Mouse (Mus musculus) erythroblast, embryonic 14.5 days (primary cell): ENCODE measurements around the gene Pum3. TPM values are rescaled to one million over a fixed set of nuclear protein-coding genes. Genes with fewer than 3 reads are reported as not detected.

Source experiments
- H3K27me3 ChIP-seq: 2 replicates; pipeline ENCODE4 v1.6.1; 2012; ENCODE audit warnings: inconsistent platforms; ENCODE audit not compliant: control insufficient read depth
- H3K36me3 ChIP-seq: 2 replicates; pipeline ENCODE4 v1.6.1; 2012; ENCODE audit warnings: mild to moderate bottlenecking, inconsistent platforms; ENCODE audit not compliant: control insufficient read depth
- H3K4me1 ChIP-seq: 2 replicates; pipeline ENCODE4 v1.6.1; 2012; ENCODE audit warnings: inconsistent platforms; ENCODE audit not compliant: control insufficient read depth
- H3K4me3 ChIP-seq: replicated peaks from 2 replicates; pipeline ENCODE3; 2012; ENCODE audit warnings: moderate library complexity, mild to moderate bottlenecking, inconsistent platforms
- H3K9me3 ChIP-seq: 2 replicates; pipeline ENCODE4 v1.6.1; 2012; ENCODE audit warnings: low read length, inconsistent platforms, mixed read lengths; ENCODE audit not compliant: control insufficient read depth
- GATA1 ChIP-seq: IDR thresholded peaks from 2 replicates; pipeline ENCODE4 v1.6.1; 2012; ENCODE audit warnings: low read length, inconsistent platforms, mixed read lengths
- TAL1 ChIP-seq: IDR thresholded peaks from 3 replicates; pipeline ENCODE4 v1.6.1; 2012; ENCODE audit warnings: low read length, inconsistent platforms, mixed read lengths
- polyA plus RNA-seq: library from polyadenylated mRNA; stranded (reverse); fragments of >175 nt; gene quantifications from 2 replicates; pipeline ENCODE4 v1.2.3, GENCODE M21; 2012

Gene Pum3
- polyA plus RNA-seq, 1 experiment = 1.9 TPM

DNA sequence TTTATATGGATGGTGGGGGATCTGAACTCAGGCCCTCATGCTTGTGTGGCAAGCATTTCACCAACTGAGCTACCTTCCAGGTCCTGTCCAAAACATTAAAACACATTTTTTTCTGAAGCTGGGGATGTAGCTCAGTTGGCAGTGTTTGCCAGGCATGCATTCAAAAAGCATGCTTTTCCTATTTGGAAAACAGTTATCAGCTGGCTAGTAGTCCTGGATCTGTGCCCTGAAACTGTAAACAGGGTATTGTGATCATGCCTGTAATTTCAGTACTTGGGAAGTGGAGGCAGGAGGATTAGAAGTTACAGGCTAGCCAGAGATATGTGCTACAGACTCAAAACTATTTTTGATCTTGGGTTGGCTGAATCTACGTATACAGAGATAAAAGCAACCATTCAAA lies 47.5 kb downstream of the Pum3 start:
- TF ChIP-seq GATA1 (no peak), TAL1 (no peak)
- no peak overlapping the region for H3K4me3 ChIP-seq
- H3K4me1 ChIP-seq = no peaks in the 10 kb centered on the region
- no peaks in the 10 kb centered on the region for H3K9me3 ChIP-seq
- H3K27me3 ChIP-seq = no peaks in the 10 kb centered on the region
- H3K36me3 ChIP-seq = peaks cover 15% of the 10 kb centered on the region

DNA sequence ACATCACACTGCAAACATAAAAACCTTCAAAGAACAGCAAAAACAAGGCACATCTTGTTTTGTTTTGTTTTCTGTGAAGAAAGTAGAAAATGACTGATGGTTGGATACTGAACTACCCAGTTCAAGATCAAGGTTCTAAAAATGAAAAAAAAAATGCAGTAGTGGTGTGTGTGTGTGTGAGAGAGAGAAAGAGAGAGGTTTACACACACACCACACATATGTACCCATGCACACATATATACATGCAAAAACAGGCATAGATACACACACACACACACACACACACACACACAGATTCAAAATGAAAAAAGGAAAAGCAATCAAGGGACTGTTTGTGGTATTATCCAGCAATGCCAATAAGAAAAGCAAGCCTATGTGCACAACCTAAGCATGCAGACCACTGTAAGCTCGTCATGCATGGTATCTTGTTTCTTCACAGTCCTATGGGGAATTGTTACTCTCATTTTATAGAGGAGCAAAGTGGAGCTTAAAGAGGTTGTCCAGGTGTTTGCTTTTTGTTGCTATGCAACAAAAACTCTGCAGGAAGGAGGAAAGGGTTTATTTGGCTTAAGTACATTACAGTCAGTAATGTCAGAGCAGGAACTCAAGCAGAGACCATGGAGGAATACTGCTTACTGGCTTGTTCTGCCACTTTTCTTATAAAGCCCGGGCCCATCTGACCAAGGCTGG lies 49.8 kb downstream of the Pum3 start:
- Histone ChIP-seq H3K36me3 (no peaks in the 10 kb centered on the region; the same call in 1 of the 2 replicates), H3K9me3 (no peaks in the 10 kb centered on the region), H3K27me3 (no peaks in the 10 kb centered on the region), H3K4me1 (no peaks in the 10 kb centered on the region), H3K4me3 (no peak overlapping the region)
- TF ChIP-seq GATA1 = no peak
- TF ChIP-seq TAL1 = no peak

DNA sequence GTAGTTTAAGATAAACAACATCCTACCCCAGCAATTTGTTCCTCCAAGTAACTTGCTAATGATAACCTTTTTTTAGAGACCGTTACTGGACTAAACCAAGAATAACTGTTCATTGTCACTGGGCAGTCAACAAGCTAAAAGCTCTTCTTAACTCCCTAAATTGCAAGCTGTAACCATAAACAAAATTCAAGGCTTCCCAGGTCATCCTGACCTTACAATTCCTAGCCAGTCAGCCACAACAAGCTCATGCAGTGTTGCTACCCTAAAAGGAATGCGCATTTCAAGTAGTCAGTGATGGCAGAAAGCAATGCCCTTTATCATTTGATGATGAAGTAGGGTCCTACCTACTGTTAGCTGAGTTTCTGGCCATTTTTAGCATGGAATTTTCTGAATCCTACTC lies 58.8 kb downstream of the Pum3 start:
- Histone ChIP-seq H3K4me3 (no peak overlapping the region), H3K36me3 (no peaks in the 10 kb centered on the region), H3K27me3 (no peaks in the 10 kb centered on the region), H3K4me1 (no peaks in the 10 kb centered on the region), H3K9me3 (no peaks in the 10 kb centered on the region)
- TF ChIP-seq TAL1 = no peak
- no peak for TF ChIP-seq GATA1

DNA sequence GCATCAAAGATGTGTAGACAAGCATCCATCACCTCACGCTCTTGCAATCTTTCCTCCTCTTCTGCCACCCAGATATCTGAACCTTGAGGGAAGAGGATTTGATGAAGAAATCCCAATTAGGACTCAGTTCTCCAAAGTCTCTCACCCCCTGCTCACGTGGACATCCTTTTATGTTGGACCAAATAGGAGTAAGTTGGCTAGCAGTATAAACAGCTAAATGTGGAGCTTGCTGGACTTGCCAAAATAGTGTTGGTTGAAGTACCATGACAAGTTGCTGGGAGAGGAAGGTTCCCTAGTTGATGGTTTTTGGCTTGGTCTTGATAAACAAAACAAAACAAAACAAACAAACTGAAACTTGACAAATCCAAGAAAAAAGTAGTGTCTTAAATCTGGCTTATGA lies 59.5 kb downstream of the Pum3 start:
- no peaks in the 10 kb centered on the region for H3K4me1 ChIP-seq
- no peaks in the 10 kb centered on the region for H3K9me3 ChIP-seq
- no peak for TF ChIP-seq GATA1
- no peak for TF ChIP-seq TAL1
- no peaks in the 10 kb centered on the region for H3K36me3 ChIP-seq
- no peak overlapping the region for H3K4me3 ChIP-seq
- H3K27me3 ChIP-seq = no peaks in the 10 kb centered on the region

DNA sequence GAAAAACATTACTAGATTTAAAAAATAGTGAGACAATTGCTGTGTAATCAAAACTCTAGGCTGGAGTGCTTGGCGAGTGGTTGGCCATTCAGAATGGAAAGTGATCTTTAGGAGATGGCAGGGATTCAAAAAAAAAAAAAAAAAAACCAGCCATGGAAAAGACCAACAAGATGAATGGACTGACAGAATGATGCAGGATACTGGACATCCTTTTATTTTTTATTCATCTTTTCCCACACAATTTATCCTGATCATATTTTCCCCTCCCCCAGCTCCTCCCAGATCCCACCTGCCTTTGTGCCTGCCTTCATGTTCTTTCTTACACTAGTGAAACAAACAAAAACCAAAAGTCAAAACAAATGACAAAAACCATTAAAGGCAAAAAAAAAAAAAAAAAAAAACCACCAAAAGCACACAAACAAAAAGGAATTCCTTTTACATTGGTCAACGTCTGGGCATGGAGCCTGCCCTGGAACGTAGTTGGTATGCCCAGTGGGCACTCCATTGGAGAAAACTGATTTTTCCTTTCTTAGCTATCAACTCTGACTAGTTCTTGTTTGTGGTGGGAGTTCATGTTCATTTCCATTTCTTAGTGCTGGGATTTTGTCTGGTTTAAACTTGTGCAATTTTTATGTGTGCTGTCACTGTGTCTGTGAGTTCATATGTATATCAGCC lies 60.0 kb downstream of the Pum3 start:
- Histone ChIP-seq H3K4me3 (no peak overlapping the region), H3K36me3 (no peaks in the 10 kb centered on the region), H3K4me1 (no peaks in the 10 kb centered on the region), H3K27me3 (no peaks in the 10 kb centered on the region), H3K9me3 (no peaks in the 10 kb centered on the region)
- TF ChIP-seq TAL1 (no peak), GATA1 (no peak)

DNA sequence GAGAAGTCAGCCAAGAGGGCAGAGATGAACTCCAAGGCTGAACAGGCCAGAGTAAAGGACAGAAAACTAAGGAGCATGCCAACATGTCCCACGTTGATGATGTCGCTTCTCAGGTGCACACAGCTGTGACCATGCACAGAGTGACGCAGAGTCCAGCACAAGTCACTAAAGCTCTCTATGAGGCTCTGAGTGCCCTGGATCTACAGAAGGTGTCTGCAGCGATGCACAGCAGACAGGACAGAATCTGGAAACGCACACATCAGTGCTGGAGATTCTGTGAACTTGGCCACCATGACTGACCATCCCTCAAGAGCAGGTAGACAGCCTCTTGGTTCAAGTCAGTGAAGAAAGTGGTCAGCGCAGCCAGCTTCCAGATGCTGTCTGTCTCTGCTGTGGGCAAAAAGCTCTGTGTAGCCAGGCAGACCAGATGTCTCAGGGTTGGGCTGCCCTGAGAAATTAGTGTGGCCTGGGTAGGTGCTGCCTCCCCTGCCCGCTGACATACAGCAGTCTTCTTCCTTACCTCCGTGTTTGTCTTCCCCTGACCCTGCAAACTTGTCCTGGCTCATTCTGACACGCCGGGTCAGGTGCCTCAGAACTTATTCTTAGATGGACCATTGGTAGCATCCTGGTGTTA lies 63.4 kb downstream of the Pum3 start:
- Histone ChIP-seq H3K4me1 (no peaks in the 10 kb centered on the region), H3K4me3 (no peak overlapping the region), H3K27me3 (no peaks in the 10 kb centered on the region), H3K9me3 (no peaks in the 10 kb centered on the region), H3K36me3 (no peaks in the 10 kb centered on the region)
- TF ChIP-seq TAL1 (no peak), GATA1 (no peak)

DNA sequence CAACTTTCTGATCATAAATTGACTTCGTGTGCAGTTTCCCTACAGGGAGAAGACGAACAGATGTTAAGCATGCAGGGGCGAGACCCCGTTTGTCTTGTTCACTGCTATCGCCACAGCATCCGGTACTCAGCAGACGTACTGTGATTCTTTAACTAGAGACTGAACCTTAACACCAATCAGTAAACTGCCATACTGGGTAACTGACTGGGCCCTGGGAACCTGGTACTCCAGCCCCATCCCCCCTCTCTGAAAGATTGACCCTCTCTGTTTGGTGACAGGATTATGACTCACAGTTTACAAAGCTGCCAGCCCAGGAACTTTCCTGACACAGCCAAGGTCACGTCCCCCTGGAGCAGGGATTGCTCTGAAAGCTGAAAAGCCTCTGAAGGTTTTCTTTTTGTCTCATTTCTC lies 65.1 kb downstream of the Pum3 start:
- TF ChIP-seq GATA1 (no peak), TAL1 (no peak)
- Histone ChIP-seq H3K9me3 (no peaks in the 10 kb centered on the region), H3K27me3 (no peaks in the 10 kb centered on the region), H3K36me3 (no peaks in the 10 kb centered on the region), H3K4me3 (no peak overlapping the region), H3K4me1 (no peaks in the 10 kb centered on the region)

DNA sequence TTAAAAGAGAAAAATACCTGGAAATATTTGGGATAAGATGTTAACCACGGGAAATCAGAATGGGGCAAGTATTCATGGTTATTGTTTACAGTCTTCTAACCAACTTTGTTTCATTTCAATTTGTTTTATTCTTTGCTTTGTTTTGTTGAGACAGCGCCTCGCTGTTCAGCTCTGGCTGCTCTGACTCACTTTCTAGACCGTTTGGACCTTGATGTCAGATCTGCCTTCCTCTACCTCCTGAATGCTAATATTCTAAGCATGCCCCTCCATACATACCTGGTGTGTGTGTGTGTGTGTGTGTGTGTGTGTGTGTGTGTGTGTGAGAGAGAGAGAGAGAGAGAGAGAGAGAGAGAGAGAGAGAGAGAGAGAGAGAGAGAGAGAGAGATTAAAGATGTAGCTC lies 65.7 kb downstream of the Pum3 start:
- Histone ChIP-seq H3K4me1 (no peaks in the 10 kb centered on the region), H3K9me3 (no peaks in the 10 kb centered on the region), H3K4me3 (no peak overlapping the region), H3K27me3 (no peaks in the 10 kb centered on the region), H3K36me3 (no peaks in the 10 kb centered on the region)
- TF ChIP-seq GATA1 = no peak
- TF ChIP-seq TAL1 = no peak

DNA sequence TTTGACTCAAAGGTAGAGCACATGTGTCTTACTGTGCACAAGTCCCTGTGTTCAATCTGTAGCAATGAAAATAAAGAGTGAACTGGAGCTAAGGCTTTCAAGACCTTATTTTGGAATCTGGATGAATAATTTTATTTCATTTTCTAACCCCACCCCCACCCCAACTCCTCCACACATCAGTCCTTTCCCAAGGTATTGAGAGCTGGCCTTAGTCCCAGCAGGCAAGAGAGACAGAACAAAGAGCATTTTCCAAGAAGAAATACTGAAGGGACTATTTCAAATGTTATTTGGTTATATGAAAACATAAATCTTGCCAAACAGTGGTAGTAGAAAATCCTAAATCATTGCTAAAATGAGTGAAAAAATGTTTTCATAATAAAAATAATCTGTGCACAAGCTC lies 69.2 kb downstream of the Pum3 start:
- H3K36me3 ChIP-seq = no peaks in the 10 kb centered on the region
- H3K9me3 ChIP-seq = peaks cover 2% of the 10 kb centered on the region; the same call in 1 of the 2 replicates
- no peak overlapping the region for H3K4me3 ChIP-seq
- no peaks in the 10 kb centered on the region for H3K27me3 ChIP-seq
- TF ChIP-seq TAL1 (no peak), GATA1 (no peak)
- H3K4me1 ChIP-seq = no peaks in the 10 kb centered on the region
